Mouse (Mus musculus) liver, embryonic 15.5 days (tissue): ENCODE results near the gene Ccdc180. TPM values are rescaled to one million over a fixed set of nuclear protein-coding genes. Genes with fewer than 3 reads are reported as not detected.

Experiments used
- ATAC-seq: fragments of 200-750 bp; cut with Nextera tagmentation; 2 replicates; pipeline ENCODE4 v1.8.0; 2017; ENCODE audit warnings: moderate number of reproducible peaks, mild to moderate bottlenecking, moderate library complexity; ENCODE audit not compliant: insufficient read depth
- H3K27ac ChIP-seq: fragments of 300-500 bp; sonication (generic); replicated peaks from 2 replicates; pipeline ENCODE4 v1.5.1; 2015; ENCODE audit warnings: mild to moderate bottlenecking, inconsistent platforms
- H3K27me3 ChIP-seq: fragments of 300-500 bp; sonication (generic); 2 replicates; pipeline ENCODE4 v1.6.1; 2015; ENCODE audit warnings: mild to moderate bottlenecking, inconsistent platforms
- H3K36me3 ChIP-seq: fragments of 300-500 bp; sonication (generic); replicated peaks from 2 replicates; pipeline ENCODE4 v1.6.1; 2015; ENCODE audit warnings: moderate library complexity, mild to moderate bottlenecking, inconsistent platforms
- H3K4me1 ChIP-seq: fragments of 300-500 bp; sonication (generic); replicated peaks from 2 replicates; pipeline ENCODE4 v1.6.1; 2015; ENCODE audit warnings: inconsistent platforms
- H3K4me2 ChIP-seq: fragments of 300-500 bp; sonication (generic); 2 replicates; pipeline ENCODE4 v1.6.1; 2015; ENCODE audit warnings: moderate library complexity, mild to moderate bottlenecking, inconsistent platforms
- H3K4me3 ChIP-seq: fragments of 300-500 bp; sonication (generic); replicated peaks from 2 replicates; pipeline ENCODE4 v1.5.1; 2015; ENCODE audit warnings: mild to moderate bottlenecking, inconsistent platforms
- H3K9ac ChIP-seq: fragments of 300-500 bp; sonication (generic); 2 replicates; pipeline ENCODE4 v1.6.1; 2015; ENCODE audit warnings: moderate library complexity, mild to moderate bottlenecking, inconsistent platforms
- H3K9me3 ChIP-seq: fragments of 300-500 bp; sonication (generic); replicated peaks from 2 replicates; pipeline ENCODE4 v1.6.1; 2016; ENCODE audit warnings: inconsistent platforms
- WGBS: fragments of 180-500 bp; shearing (Covaris S2); methylation state at CpG from one replicate; pipeline ENCODE4 v1.1.7; 2015; ENCODE audit warnings: mixed read lengths; ENCODE audit not compliant: insufficient replicate concordance; 5-methylcytosine and 5-hydroxymethylcytosine counted together
- polyA plus RNA-seq: library from polyadenylated mRNA; unstranded; fragments of >200 nt; fragmentation: Nextera tagmentation; extraction: Ambion mirVana; gene quantifications from 2 replicates; pipeline ENCODE4 v1.2.1, GENCODE M21; 2015

Ccdc180 gene
- polyA plus RNA-seq, 1 experiment from 2014 or later = 0.07 TPM

GRCm38 (mm10) chr4:45867416-45867815, 22.7 kb upstream of the Ccdc180 start:
- Histone ChIP-seq H3K4me1 (no peaks in the 10 kb centered on the region), H3K36me3 (no peaks in the 10 kb centered on the region), H3K4me3 (no peak overlapping the region), H3K9ac (no peak overlapping the region), H3K27me3 (no peaks in the 10 kb centered on the region), H3K9me3 (no peaks in the 10 kb centered on the region), H3K4me2 (no peak overlapping the region), H3K27ac (no peak overlapping the region)
- ATAC-seq = no peak
- 72% methylated on average over 8 of the region's 8 CpGs for WGBS

GRCm38 (mm10) chr4:45869021-45869815, 20.9 kb upstream of the Ccdc180 start:
- no peak for ATAC-seq
- no peaks in the 10 kb centered on the region for H3K4me1 ChIP-seq
- H3K4me3 ChIP-seq = no peak overlapping the region
- H3K36me3 ChIP-seq = 0 out of 2 replicates have a peak, but pooled peaks cover 4% of the 10 kb centered on the region
- H3K9me3 ChIP-seq = no peaks in the 10 kb centered on the region
- no peak overlapping the region for H3K27ac ChIP-seq
- no peak overlapping the region for H3K4me2 ChIP-seq
- no peaks in the 10 kb centered on the region for H3K27me3 ChIP-seq
- H3K9ac ChIP-seq = no peak overlapping the region
- 33% methylated on average over 24 of the region's 24 CpGs for WGBS

GRCm38 (mm10) chr4:45872147-45872546, 18.0 kb upstream of the Ccdc180 start:
- H3K27me3 ChIP-seq = no peaks in the 10 kb centered on the region
- H3K9ac ChIP-seq = no peak overlapping the region
- no peak overlapping the region for H3K27ac ChIP-seq
- WGBS = 63% methylated on average over 2 of the region's 2 CpGs
- ATAC-seq = no peak
- H3K4me2 ChIP-seq = no peak overlapping the region
- no peaks in the 10 kb centered on the region for H3K4me1 ChIP-seq
- peaks cover 24% of the 10 kb centered on the region; the same call in 1 of the 2 replicates for H3K36me3 ChIP-seq
- no peaks in the 10 kb centered on the region for H3K9me3 ChIP-seq
- H3K4me3 ChIP-seq = no peak overlapping the region

- no peak overlapping the region for H3K4me2 ChIP-seq
- peaks cover 23% of the 10 kb centered on the region; the same call in 1 of the 2 replicates for H3K36me3 ChIP-seq
- H3K27ac ChIP-seq = no peak overlapping the region
- H3K9ac ChIP-seq = no peak overlapping the region
- no peak for ATAC-seq
- WGBS = 38% methylated on average over 5 of the region's 5 CpGs
- no peaks in the 10 kb centered on the region for H3K4me1 ChIP-seq
- H3K9me3 ChIP-seq = no peaks in the 10 kb centered on the region
- no peaks in the 10 kb centered on the region for H3K27me3 ChIP-seq
- no peak overlapping the region for H3K4me3 ChIP-seq
These were observed 11.2 kb upstream of the Ccdc180 start for GRCm38 (mm10) chr4:45878929-45879328.

- Histone ChIP-seq H3K4me1 (no peaks in the 10 kb centered on the region), H3K9ac (no peak overlapping the region), H3K4me3 (no peak overlapping the region), H3K27me3 (no peaks in the 10 kb centered on the region), H3K4me2 (no peak overlapping the region), H3K27ac (no peak overlapping the region), H3K9me3 (no peaks in the 10 kb centered on the region), H3K36me3 (no peaks in the 10 kb centered on the region)
- 44% methylated on average over 9 of the region's 9 CpGs for WGBS
- ATAC-seq = no peak
These were observed 7.6 kb upstream of the Ccdc180 start for GRCm38 (mm10) chr4:45882521-45882920.

- Histone ChIP-seq H3K9me3 (no peaks in the 10 kb centered on the region), H3K4me3 (no peak overlapping the region), H3K27ac (no peak overlapping the region), H3K4me2 (no peak overlapping the region), H3K36me3 (no peaks in the 10 kb centered on the region), H3K4me1 (no peaks in the 10 kb centered on the region), H3K27me3 (no peaks in the 10 kb centered on the region), H3K9ac (no peak overlapping the region)
- WGBS = 67% methylated on average over 16 of the region's 16 CpGs
- no peak for ATAC-seq
These were observed 6.9 kb upstream of the Ccdc180 start for GRCm38 (mm10) chr4:45883250-45883649.

- no peaks in the 10 kb centered on the region for H3K9me3 ChIP-seq
- H3K4me1 ChIP-seq = peaks cover 3% of the 10 kb centered on the region; the same call in 1 of the 2 replicates
- H3K27me3 ChIP-seq = no peaks in the 10 kb centered on the region; the same call in 1 of the 2 replicates
- 60% methylated on average over 6 of the region's 6 CpGs for WGBS
- H3K4me3 ChIP-seq = no peak overlapping the region
- H3K27ac ChIP-seq = no peak overlapping the region
- no peak overlapping the region for H3K9ac ChIP-seq
- H3K36me3 ChIP-seq = no peaks in the 10 kb centered on the region
- no peak for ATAC-seq
- H3K4me2 ChIP-seq = no peak overlapping the region
These were observed 616 bp upstream of the Ccdc180 start for GRCm38 (mm10) chr4:45889487-45889886.

- Histone ChIP-seq H3K27ac (no peak overlapping the region), H3K4me1 (no peaks in the 10 kb centered on the region), H3K36me3 (no peaks in the 10 kb centered on the region), H3K4me3 (no peak overlapping the region), H3K27me3 (peaks cover 4% of the 10 kb centered on the region), H3K4me2 (no peak overlapping the region), H3K9ac (no peak overlapping the region), H3K9me3 (no peaks in the 10 kb centered on the region)
- 20% methylated on average over 16 of the region's 16 CpGs for WGBS
- no peak for ATAC-seq
These were observed 6.5 kb downstream of the Ccdc180 start for GRCm38 (mm10) chr4:45896425-45897081.

- Histone ChIP-seq H3K9ac (no peak overlapping the region), H3K9me3 (no peaks in the 10 kb centered on the region), H3K4me1 (no peaks in the 10 kb centered on the region), H3K36me3 (no peaks in the 10 kb centered on the region), H3K4me2 (no peak overlapping the region), H3K27ac (no peak overlapping the region), H3K27me3 (peaks cover 4% of the 10 kb centered on the region), H3K4me3 (no peak overlapping the region)
- WGBS = 28% methylated on average over 5 of the region's 5 CpGs
- no peak for ATAC-seq
These were observed 8.3 kb downstream of the Ccdc180 start for GRCm38 (mm10) chr4:45898413-45898812.

- Histone ChIP-seq H3K4me1 (no peaks in the 10 kb centered on the region), H3K9ac (no peak overlapping the region), H3K9me3 (no peaks in the 10 kb centered on the region), H3K4me3 (no peak overlapping the region), H3K4me2 (no peak overlapping the region), H3K27me3 (no peaks in the 10 kb centered on the region), H3K27ac (no peak overlapping the region), H3K36me3 (no peaks in the 10 kb centered on the region)
- WGBS = 71% methylated on average over 13 of the region's 13 CpGs
- no peak for ATAC-seq
These were observed 19.2 kb downstream of the Ccdc180 start for GRCm38 (mm10) chr4:45909256-45909655.

- ATAC-seq = no peak
- H3K4me2 ChIP-seq = no peak overlapping the region
- no peak overlapping the region for H3K27ac ChIP-seq
- 49% methylated on average over 4 of the region's 4 CpGs for WGBS
- H3K4me1 ChIP-seq = no peaks in the 10 kb centered on the region
- H3K9me3 ChIP-seq = no peaks in the 10 kb centered on the region
- no peaks in the 10 kb centered on the region for H3K27me3 ChIP-seq
- no peaks in the 10 kb centered on the region for H3K36me3 ChIP-seq
- no peak overlapping the region for H3K9ac ChIP-seq
- H3K4me3 ChIP-seq = no peak overlapping the region
These were observed 19.8 kb downstream of the Ccdc180 start for GRCm38 (mm10) chr4:45909924-45910323.
